Mouse (Mus musculus) heart, adult 11 months (tissue): ENCODE data around the gene Itga7.

Source experiments
- DNase-seq: peaks from one replicate; pipeline ENCODE4 v3.0.0; 2022

Itga7 gene

DNA sequence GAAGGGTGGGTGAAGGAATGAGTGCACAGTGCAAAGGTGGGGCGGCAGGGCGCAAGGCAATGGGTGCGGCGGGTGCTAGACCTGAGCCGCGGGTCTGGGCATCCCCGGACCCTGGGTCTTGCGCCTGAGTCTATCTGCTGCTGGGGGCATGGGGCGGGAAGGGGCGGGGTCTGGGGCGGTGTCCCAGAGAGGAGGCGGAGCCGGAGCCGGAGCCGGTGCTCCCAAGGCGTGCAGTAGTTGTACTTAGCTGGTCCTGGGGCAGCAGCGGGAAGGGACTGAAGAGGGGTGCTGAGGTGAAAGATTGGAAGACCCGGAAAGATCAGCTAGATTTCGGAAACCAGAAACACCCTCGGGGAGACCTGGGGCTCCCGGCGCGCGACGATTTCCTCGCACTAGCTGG, at the start of gene Itga7:
TSS of gene Itga7 (plus strand) at position 245 of the 400 bp plus-strand sequence.
- peak; percentile 95 for DNase-seq

DNA sequence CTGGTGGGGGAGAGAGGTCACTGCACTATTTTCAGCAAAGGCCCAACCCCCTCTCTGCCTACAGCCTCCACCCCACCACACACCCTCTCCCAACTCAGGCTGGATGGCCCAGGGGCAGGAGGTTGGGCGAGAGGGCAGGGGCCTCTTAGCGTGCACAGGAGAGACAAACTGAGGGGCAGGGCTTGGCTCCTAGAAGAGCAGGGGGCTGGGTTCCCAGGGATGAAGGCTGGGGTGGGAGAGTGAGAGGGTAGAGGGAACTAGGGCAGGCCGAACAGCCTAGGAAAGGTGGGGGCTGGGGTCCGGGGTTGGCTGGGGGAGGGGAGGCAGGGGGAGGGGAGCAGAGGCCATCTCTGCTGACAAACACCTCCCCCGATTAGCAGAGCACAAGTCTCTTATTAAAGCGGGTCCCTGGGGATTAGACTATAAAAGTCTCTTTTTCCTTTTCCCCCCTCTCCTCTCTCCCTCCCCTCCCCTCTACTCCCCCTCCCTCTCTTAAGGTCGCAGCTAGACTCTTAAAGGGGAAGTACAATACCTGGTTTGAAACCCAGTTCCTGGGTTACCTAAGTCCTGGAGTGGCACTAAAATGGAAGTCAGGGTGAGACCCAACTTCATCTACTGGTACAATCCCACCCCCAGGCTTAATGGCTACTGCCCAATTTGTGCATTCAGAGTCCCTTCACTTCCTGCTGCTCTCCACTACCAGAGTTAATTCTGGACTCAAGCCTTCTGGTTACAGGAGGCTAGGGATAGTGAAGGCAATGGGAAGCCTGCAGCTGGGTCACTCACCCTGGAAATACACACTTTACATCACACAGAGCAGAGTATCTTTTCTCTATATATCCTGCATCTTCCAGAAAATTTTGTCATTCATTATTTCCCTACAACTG, 44.4 kb upstream of the Itga7 start:
- peak; percentile 90 for DNase-seq

DNA sequence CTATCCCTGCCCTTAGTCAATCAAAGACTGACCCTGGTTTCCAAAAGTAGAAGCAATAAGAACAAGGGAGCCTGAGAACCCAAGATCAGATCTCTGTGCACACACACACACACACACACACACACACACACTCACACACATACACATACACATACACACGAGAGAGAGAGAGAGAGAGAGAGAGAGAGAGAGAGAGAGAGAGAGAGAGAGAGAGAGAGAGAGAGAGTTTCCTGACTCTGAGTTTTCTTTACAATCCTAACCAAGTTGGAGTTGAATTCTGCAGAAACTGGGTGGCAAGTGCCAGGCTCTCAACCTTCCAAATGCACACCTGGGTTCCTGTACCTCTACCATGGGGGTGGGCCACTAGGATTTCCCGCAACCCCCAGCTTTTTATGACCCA, 43.8 kb upstream of the Itga7 start:
- DNase-seq, result no peak

DNA sequence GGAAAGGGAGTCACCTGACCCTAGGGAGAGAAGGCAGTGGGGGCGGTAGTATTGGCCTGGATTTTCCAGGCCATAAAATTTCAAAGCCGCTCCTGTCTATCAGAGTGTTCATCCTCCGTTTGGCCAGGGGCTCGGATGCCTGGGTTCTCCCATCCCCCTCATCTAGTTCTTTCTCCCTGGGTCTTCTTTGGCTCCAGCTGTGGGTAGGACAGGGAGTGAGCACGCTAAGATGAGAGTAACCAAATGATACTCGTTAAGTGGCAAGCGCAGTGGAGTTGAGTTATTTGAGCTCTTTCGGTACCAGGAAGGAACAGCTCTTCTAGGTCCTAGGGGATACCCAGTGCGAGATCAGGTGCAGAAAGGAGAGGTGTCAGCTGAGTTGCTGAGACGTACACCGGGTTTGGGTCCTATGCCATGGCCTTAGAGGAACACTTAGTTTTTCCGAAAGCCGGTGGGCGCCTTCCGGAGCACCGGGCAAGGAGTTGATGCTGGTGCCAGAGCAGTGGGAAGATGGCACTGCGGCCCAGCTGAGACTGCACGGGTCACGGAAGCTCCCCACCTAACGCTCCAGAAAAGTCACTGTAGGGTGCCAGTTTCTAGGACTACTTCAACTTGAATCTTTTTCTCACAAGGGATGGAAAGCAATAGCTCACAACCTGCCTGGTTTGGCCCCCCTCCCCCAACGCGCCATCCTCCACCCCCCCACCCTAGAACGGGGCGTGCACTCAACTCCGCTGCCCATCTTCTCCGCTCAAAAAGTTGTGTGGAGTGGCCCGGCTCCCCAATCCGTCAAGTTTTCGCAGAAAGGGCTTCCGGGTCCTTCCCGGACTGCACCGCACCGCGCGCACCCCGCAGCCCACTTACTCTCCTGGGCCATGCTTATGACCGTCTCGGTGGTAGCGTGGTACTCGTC, 43.0 kb upstream of the Itga7 start:
- DNase-seq, result peak; percentile 92

DNA sequence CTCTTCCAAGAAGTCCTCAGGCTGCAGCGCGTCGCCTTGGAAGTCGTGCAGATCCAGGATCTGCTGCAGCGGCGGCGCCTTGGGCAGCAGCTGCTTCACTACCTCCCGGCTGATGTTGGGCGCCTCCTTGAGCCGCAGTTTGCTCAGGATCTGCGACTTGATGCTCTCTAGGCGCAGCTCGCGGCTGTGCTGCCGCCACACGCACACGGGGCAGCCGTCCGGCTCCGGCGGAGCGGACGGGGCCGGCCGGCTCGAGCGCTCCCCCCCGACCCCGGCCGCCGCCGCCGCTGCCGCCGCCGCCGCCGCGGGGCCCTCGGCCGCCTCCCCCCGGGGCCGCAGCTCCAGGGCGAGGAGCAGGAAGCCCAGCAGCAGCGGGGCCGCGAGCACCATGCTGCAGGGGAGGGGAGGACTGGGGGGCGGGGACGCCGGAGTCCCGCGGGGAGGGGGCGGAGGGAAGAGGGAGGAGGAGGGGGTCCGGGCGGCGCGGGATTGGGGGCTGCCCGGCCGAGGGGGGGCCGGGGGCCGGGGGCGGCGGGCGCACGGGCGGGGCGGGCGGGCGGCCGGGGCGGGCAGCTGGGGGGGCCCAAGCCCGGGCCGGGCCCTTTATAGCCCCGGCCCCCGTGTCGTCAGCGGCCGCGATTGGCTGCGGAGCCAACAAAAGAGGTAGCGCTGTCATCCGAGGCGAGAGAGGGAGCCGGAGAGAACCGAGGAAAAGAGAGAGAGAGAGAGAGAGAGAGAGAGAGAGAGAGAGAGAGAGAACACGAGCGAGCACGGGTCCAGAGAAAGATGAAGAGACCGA, 42.1 kb upstream of the Itga7 start, which contains the start of gene Gdf11:
TSS of gene Gdf11 (minus strand) at position 423 of the 799 bp plus-strand sequence.
- DNase-seq, result peak; percentile 96

DNA sequence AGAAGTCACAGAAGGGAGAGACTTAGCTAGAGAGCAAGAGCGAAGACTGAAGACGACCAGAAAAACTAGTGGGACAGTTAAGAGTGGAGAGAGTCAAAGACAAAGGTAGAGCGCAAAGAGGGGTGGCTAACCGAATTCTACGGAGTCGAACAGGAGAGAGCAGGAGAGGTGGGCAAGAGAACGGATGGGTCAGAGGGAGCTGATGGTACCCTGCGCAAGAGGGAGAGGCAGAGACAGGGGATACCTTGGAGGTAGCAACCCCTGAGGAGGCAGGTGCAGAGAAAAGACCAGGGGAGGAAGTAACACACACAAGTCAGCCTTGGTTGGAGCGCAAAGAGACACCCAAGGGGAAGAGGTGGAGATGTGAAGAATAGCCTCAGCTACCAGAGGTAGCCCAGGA, 41.4 kb upstream of the Itga7 start:
- DNase-seq, result peak; percentile 82

DNA sequence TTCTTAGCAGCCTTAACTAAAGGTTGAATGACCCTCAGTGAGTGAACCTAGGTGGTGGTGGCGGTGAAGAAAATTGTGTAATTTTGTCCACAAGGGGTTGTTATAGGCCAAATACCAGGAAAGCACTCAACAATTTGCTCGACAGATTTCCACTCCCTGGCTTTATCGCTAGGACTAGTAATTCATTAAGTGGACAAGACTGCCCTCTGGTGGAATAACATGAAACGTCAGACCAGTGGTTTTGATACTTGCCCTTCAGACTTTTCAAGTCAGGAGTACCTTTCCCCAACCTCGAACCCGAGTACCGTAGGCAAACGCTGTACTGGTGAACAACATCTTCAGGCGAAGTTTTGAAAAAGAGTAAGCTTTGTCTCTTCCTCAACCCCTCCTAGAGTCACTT, 38.2 kb upstream of the Itga7 start:
- peak; percentile 93 for DNase-seq

DNA sequence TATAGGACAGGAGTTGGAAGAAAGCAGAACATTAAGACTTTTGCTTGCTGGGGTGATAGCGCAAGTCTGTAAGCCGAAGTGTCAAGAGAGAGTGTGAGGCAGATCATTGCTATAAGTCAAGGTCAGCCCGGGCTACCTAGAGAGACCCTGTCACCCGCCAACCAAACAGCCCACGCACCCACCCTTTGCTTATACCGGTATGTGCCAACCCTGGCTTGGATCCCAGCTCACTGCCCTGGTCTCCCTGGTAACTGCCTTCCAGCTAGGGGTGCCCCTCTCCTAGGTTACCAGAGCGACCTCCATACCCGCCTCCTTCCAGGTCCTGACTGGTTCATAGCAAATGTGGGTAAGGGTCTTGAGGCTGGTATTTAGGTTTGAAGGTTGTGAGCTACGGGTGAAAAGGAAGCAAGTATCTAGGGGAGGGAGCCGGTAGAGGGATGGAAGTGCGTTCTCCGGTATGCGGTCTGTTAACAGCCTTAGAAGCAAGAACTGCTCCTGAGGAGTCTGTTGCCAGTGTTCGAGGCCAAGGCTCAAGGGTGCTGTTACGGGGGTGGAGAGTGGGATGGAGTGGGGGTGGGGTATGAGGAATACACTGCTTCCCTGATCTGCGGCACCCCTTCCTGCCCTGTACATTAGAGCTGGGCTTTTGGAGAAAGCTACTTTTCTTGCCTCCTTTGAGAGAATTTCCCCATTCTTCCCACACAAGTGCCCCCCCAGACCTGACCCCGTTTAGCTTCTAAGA, 37.5 kb upstream of the Itga7 start:
- peak; percentile 94 for DNase-seq

DNA sequence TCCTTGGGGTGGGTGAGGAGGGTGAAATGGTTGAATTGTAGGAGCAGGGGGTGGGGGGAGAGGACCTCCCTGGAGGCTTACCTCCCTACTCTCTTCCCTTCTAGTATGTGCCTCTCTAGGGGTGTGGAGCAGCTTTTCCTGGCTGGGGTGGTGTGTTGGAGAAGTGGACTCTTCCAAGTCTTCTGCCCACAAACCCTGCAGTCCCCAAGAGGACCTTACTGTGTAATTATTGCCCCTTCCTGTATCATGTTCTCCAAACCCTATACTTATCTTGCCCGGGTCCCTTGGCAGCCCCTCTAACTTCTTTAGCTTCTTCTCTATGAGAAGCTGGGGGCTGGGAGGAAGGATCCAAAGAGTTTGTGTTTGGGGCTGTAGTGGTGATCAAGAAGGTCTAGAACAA, 36.8 kb upstream of the Itga7 start:
- no peak for DNase-seq

DNA sequence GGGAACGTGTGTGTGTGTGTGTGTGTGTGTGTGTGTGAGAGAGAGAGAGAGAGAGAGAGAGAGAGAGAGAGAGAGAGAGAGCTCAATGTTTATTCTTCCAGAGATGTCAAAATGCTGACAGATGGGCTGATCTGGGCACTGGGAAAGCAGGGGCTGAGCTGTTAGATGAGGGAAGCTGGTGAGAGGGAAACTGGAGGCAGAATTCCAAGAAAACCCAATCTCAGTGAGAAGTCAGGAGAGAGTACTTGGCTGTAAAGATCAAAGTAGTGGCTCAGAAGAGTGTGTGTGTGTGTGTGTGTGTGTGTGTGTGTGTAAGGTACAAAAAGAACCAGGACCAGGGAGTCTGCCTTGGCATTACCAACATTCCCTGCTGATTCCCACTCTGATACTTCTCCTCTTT, 36.1 kb upstream of the Itga7 start:
- no peak for DNase-seq

DNA sequence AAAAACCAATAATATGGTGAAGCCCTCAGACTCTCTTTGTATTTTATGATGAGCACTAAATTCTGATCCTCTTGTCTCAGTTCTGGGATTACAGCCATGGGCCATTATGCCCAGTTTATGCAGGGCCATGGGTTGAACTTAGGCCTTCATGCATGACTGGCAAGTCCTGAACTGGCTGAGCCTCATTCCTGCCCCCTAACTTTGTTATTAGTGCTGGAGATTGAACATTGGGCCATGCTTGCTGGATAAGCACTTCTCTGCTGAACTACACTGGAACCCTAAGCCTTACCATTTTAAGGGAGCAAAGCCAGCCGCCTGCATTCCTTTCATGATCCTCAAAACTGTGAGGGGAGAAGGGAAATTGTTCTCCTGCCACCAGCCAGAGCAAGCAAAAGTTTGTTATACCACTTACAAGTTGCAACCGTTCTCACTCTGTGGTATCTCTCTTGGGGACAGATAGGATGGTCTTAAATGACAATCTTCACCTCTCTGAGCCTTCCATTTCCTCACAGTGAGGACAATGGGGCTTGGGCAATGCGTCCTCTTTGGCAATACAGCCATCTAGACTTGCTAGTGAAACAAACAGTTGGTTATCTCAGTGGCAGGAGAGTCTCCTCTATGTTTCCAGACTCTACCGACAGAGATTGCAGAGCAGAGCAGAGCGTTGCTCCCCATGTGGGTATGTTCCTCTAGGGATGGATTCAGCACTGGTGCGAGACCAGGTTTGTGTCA, 33.7 kb upstream of the Itga7 start:
- no peak for DNase-seq

DNA sequence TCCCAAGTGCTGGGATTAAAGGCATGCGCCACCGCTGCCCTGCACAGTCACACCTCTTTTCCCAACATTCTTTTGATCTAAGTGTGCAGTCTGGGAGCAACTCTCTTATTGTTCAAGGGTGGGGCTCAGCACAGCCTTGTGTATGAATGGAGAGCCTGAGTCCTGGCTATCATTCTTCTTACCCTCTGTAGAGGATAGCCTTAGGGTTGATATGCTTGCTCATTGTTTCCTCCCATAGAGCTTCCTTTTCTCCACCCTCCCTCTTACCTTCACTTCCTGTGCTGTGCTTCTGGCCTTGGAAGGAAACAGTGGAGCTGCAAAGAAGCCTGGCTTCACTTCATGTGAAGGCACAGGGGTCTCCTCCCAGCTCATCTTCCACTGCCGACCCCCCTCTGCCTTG, 32.9 kb upstream of the Itga7 start, which contains the start of gene Cd63:
TSS of gene Cd63 (plus strand) at position 292 of the 400 bp plus-strand sequence.
- DNase-seq, result peak; percentile 84

DNA sequence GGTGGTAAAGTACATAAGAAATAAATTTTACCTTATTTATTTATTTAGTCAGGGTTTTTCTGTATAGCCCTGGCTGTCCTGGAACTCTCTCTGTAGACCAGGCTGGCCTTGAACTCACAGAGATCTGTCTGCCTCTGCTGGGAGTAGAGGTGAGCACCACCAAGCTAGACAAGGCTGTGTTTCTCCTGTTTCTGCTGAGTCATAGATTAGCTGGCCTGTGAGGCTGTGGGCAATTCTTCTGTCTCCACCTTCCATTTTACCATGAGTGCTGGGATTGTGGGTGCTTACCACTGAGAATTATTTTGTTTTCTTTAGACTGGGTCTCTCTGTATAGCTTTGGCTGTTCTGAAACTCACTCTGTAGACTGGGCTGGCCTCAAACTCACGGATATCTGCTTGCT, 32.2 kb upstream of the Itga7 start:
- no peak for DNase-seq

DNA sequence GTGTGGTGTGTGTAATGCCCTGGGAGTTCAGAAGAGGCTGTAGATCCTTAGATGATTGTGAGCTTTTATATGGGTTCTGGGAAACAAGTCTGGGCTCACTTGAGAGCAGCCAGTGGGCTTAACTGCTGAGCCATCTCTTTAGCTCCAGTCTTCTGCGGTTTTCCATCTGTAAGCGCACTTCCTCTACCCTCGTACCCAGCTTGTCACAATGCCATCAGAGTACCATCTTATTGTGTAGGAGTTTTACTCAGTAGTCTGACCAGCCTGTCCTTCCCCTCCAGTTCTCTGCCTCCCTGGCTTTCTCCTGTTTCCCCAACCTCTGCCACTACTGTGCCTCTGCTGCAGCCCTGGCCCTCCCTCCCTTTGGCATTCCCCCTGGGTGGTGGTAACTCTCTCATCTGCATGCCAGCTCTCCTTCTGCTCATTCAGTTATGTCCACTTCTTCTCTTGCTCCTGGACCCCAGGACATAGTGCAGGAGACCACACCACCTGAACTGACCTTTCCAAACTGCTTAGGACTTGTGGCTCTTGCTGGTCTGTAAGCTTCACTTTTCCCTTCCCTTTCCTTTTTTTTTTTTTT, 31.1 kb upstream of the Itga7 start:
- peak; percentile 90 for DNase-seq

DNA sequence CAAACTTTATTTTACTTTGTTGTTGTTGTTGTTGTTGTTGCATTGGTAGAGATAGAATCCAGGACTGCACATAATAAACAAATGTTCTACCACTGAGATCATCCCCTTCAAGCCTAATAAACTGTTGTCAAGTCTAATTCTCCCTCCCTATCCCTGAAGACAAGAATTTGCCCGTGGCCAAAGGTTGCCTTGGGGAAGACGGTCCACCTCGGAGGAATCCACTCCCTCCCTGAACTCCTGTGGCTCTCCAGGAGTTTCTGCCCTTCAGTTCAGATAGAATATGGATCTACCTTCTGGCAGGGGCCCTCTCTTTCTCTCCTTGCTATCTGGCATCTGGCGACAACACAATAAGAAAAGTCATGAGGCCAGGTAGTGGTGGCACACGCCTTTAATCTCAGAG, 28.8 kb upstream of the Itga7 start:
- DNase-seq, result no peak

DNA sequence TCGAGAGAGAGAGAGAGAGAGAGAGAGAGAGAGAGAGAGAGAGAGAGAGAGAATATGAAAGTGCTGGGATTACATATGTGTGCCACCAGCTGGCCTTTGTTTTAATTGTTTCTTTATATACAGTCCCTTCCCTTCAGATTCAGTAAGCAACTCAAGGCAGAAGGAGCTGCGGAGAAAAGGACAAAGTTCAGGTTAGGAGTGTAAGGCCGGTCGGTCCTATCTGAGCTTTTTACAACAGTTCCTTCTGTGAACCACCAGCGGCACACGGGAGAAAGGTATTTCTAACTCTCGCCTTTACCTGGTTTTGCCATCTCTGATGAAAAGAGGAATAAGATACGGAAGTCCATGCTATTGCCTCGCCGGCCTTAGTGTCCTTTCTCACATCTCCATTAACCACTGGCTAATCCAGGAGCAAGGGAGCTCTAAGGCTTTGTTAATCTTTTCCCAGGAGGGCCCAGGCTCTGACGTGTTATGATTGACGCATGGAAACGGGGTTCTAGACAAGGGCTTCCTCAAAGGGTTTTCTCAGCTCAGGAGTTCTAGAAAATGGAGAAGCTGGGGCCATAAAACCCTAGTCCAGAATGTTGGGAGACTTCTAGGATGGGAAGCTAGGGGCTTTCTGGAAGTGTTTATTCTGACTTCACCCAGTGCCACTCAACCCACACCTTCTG, 24.7 kb upstream of the Itga7 start:
- DNase-seq, result peak; percentile 91

DNA sequence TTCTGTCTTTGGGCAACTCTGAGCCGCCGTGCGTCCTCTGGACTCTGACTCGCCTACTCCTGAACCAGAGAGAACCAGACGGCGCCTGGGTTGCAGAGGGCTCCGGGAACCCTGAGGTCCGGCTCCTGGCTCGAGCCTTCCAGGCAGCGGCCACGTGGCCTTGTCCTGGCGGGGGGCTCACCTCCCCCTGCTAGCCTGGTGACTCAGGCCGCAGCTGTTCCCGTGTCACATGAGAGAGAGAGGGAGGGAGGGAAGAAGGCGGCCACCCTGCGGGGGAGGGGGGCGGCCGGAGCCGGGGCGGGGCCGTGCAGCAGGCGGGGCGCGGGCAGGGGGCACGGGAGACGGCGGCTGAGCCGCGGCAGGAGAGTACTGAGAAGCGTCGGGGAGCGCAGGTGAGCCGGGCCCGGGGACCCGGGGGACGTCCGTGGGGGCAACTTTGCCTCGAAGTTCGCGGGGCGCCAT, 24.0 kb upstream of the Itga7 start:
- DNase-seq, result peak; percentile 100

DNA sequence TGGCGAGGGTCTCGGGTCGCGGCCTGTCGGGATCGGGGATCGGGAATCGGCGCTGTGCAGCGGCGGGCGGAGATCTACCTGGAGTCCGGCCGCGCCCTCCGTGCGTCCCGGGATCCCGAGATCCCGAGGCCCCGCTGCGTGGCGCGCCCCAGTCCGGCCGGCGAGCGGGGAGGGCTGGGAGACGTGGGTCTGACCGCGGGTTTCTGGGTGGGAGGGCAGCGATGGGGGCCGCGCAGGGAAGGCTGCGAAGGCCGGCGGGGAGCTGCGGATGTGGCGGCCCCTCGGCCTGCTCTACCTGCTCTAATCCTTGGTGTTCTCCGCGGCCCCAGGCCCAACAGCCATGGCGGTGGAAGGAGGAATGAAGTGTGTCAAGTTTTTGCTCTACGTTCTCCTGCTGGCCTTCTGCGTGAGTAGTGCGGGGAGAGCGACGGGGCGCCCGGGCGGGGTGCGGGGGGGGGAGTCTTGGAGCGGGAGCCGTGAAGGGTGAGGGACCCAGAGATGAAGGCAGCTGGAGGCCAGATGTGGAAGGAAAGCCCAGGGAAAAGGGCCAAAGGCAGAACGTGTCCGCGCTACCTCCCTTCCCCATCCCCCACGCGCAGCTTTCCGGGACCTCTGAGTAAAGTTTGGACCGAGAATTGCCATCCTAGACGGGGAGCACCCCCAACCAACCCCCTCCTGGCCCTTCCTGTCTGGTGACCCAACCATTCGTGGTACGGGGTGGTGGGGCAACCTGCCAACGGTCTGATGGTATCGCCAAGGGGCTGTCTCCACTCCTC, 23.4 kb upstream of the Itga7 start:
- DNase-seq, result peak; percentile 97

DNA sequence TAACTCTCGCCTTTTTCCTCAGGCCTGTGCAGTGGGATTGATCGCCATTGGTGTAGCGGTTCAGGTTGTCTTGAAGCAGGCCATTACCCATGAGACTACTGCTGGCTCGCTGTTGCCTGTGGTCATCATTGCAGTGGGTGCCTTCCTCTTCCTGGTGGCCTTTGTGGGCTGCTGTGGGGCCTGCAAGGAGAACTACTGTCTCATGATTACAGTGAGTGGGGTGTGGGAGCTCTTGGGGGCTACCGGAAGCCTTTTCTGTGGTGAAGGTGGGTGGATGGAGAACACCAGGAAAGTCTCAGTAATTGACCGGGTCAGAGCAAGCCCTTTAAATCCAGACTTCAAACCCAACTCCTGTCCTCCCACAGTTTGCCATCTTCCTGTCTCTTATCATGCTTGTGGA, 22.2 kb upstream of the Itga7 start:
- DNase-seq, result peak; percentile 94
